Mouse (Mus musculus): ENCODE data around the gene Pafah1b1. TPM values are rescaled to one million over a fixed set of nuclear protein-coding genes. Genes with fewer than 3 reads are reported as not detected.

Pafah1b1 gene
- polyA plus RNA-seq, 1 experiment = 55.7 TPM

DNA sequence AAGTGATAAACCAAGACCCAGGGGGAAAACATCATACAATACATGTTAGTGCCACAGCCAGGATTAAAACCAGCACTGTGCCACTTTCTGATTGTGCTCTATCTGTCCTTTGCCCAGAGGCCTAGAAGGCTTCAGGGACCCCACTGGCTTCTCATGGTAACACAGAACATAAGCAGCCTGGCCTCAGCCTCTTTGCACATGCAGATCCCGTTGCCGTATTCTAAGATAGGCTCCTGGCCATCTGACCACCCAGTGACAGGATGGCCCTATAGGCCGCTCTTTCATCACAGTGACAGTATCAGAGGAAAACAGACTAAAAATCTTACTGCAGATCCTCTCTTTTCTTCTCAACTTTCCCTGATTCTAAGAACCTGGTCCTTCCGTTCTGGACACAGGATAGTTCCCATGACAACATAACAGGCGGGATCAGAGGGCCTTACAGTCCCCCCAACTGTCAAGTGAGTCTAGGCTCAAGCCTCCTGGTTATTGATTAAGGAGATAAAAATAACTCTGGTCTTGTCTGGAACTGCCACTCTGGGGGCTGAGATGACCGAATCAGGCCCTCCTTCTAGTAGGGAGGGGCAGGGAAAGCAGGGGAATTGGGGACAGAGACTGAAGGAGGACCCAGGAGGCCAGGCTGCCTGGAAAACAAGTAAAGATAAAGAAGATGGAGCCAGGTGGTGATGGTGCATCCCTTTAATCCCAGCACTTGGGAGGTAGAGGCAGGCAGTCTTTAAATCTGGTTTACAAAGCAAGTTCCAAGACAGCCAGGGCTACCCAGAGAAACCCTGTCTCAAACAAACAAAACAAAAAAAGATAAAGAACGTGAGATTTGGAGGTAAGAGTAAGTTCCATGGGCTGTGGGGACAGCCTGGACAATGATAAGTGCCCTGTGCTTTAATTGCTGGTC is 92.3 kb downstream of the Pafah1b1 start:
- Histone ChIP-seq H3K27ac (replicated peaks; ENCODE audit: low read depth, low read length) (no peak overlapping the region), H3K4me1 (ENCODE audit: control insufficient read depth, insufficient read depth, insufficient read length, low read length) (no peaks in the 10 kb centered on the region), H3K4me3 (ENCODE audit: insufficient read depth, low read depth, low read length) (no peak overlapping the region)

DNA sequence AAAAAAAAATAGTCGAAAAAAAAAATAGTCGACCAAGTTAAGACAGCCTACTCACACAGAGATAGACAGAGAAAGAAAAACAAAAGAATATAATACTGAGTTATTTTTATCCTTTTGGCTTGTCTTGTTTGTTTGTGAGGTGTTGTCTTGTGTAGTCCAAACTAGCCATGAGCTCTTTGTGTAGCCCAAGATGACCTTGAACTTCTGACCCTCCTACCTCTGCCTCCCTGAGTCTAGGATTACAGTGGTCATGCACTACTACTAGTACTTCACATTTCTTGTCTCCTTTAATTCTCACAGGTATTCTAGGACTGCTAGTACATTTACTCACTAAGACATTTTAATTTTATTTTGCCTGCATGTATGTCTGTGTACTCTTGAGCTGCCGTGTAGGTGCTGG is 97.0 kb downstream of the Pafah1b1 start:
- H3K4me3 ChIP-seq (ENCODE audit: insufficient read depth, low read depth, low read length) = no peak overlapping the region
- no peaks in the 10 kb centered on the region for H3K4me1 ChIP-seq (ENCODE audit: control insufficient read depth, insufficient read depth, insufficient read length, low read length)
- no peak overlapping the region for H3K27ac ChIP-seq (replicated peaks; ENCODE audit: low read depth, low read length)

DNA sequence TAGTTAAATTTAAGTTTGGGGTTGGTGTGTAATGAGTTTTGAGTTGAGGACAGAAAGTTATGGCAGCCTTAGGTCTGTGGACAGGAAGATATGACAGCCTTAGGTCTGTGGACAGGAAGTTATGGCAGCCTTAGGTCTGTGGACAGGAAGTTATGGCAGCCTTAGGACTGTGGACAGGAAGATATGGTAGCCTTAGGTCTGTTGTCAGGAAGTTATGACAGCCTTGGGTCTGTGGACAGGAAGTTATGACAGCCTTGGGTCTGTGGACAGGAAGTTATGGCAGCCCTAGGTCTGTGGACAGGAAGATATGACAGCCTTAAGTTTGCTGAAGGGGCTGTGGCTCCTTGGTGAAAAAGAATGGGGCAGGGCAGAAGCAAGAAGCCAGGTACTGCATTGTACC is 99.1 kb downstream of the Pafah1b1 start:
- no peak overlapping the region for H3K27ac ChIP-seq (replicated peaks; ENCODE audit: low read depth, low read length)
- no peaks in the 10 kb centered on the region for H3K4me1 ChIP-seq (ENCODE audit: control insufficient read depth, insufficient read depth, insufficient read length, low read length)
- H3K4me3 ChIP-seq (ENCODE audit: insufficient read depth, low read depth, low read length) = no peak overlapping the region

Other genes starting within 250 kb of the Pafah1b1 start
- 2.2 and 4.5 TPM in 2 replicates for gene Rap1gap2, start 113.8 kb downstream of the Pafah1b1 start, polyA plus RNA-seq (2012; ENCODE audit: insufficient read depth, insufficient read length, missing spikeins)
- not detected in 2 replicates for gene Ccdc92b, start 105.1 kb downstream of the Pafah1b1 start, polyA plus RNA-seq (2012; ENCODE audit: insufficient read depth, insufficient read length, missing spikeins)
- gene Cluh, start 75.2 kb downstream of the Pafah1b1 start, polyA plus RNA-seq (2012; ENCODE audit: insufficient read depth, insufficient read length, missing spikeins) = 126 and 174 TPM in 2 replicates
- 11.1 and 12.7 TPM in 2 replicates for gene Mettl16, start 46.2 kb upstream of the Pafah1b1 start, polyA plus RNA-seq (2012; ENCODE audit: insufficient read depth, insufficient read length, missing spikeins)
- gene Mnt, start 106.2 kb upstream of the Pafah1b1 start, polyA plus RNA-seq (2012; ENCODE audit: insufficient read depth, insufficient read length, missing spikeins) = 5.6 and 6.2 TPM in 2 replicates
- 2.6 and 3.0 TPM in 2 replicates for gene Sgsm2, start 172.4 kb upstream of the Pafah1b1 start, polyA plus RNA-seq (2012; ENCODE audit: insufficient read depth, insufficient read length, missing spikeins)
- 7.0 and 8.4 TPM in 2 replicates for gene Tsr1, start 173.4 kb upstream of the Pafah1b1 start, polyA plus RNA-seq (2012; ENCODE audit: insufficient read depth, insufficient read length, missing spikeins)
- gene Smg6, start 201.2 kb upstream of the Pafah1b1 start, polyA plus RNA-seq (2012; ENCODE audit: insufficient read depth, insufficient read length, missing spikeins) = 4.8 and 6.6 TPM in 2 replicates
- gene Srr, start 201.3 kb upstream of the Pafah1b1 start, polyA plus RNA-seq (2012; ENCODE audit: insufficient read depth, insufficient read length, missing spikeins) = 31.1 and 47.4 TPM in 2 replicates